Mouse (Mus musculus): ENCODE results near the gene Prrxl1. TPM values are rescaled to one million over a fixed set of nuclear protein-coding genes. Genes with fewer than 3 reads are reported as not detected.
A peak's percentile ranks its signal among the peaks of the same experiment; 100 is the strongest.

Gene Prrxl1
- total and polyA plus RNA-seq, 2 experiments from 2014 or later: 0.60 to 3.8 TPM

DNA sequence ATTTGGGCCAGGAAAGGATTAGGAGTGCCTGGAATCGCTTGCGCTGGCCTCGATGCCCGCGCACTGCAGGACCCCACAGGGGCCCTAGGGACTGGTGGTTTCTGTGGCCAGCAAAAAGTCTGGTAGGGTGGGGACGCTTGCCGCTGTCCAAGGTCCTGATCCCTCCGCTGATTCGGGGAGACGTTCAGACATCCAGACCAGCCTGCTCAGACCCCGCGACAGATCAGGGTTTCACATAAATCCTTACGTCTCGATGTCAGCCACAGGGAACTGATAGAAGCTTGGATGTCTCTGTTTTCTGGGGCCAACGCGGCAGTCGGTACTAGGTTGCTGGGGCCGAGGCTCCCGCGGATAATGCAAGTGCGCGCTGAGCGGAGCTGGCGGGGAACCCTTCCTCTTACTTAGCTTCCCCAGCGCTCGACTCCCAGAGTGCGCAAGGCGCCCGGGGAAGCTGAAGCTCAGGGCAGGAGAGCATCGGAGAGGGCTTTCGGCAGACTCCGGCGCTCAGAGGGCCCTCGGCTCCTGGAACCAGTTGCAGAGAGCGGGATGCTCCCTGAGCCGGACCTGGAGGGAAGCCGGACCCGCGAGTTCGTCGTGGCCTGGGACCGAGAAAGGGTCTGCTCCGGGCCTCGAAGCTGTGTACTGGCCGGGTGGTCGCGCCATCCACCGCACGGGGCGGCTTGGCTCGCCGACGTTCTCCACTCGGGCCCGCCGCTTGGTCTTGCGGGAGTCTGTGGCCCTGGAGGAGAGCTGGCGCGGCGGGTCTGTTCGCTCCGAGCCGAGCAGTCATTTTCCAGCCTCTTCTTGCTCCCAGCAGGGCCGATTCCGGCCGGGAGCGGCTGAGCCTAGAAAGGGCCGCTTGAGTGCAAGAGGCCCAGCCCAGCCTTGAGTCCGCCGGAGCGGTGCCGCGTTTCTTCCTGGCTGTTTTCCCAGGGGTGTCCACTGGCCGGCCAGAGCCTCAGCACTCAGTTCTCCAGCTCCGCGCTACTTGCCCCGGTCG, 1.7 kb upstream of the Prrxl1 start:
- peak; percentile 47; the same call in 1 of the 2 replicates for ATAC-seq (ENCODE audit: low FRiP score)
- H3K9ac ChIP-seq (replicated peaks; ENCODE audit: low read length, poor library complexity, severe bottlenecking): no peak overlapping the region
- H3K27ac ChIP-seq (ENCODE audit: low read depth, low read length): no peak overlapping the region
- under 1% methylated on average over 77 of the region's 78 CpGs for WGBS
- peak; percentile 40 for DNase-seq (ENCODE audit: low spot score)
- H3K4me1 ChIP-seq (ENCODE audit: insufficient read depth, low read length): peaks cover 5% of the 10 kb centered on the region
- no peaks in the 10 kb centered on the region for H3K9me3 ChIP-seq (ENCODE audit: low read length)
- no peak for TF ChIP-seq CTCF (IDR thresholded peaks at IDR 0.05)
- peaks cover 68% of the 10 kb centered on the region for H3K27me3 ChIP-seq (ENCODE audit: insufficient read depth, low read length)
- H3K4me2 ChIP-seq (ENCODE audit: low read depth, low read length, poor library complexity, severe bottlenecking): peak overlapping the region; percentile 39
- peak overlapping the region; percentile 21 for H3K4me3 ChIP-seq (ENCODE audit: low read depth, low read length)
- no peaks in the 10 kb centered on the region for H3K36me3 ChIP-seq (ENCODE audit: insufficient read depth, low read length)

GRCm38 (mm10) chr14:32598437-32599219, 579 bp upstream of the Prrxl1 start:
- peaks cover 59% of the 10 kb centered on the region for H3K27me3 ChIP-seq (ENCODE audit: insufficient read depth, low read length)
- no peaks in the 10 kb centered on the region for H3K9me3 ChIP-seq (ENCODE audit: low read length)
- no peak for DNase-seq (ENCODE audit: low spot score)
- peaks cover 5% of the 10 kb centered on the region for H3K4me1 ChIP-seq (ENCODE audit: insufficient read depth, low read length)
- TF ChIP-seq CTCF (IDR thresholded peaks at IDR 0.05): no peak
- 4% methylated on average over 23 of the region's 23 CpGs for WGBS
- ATAC-seq (ENCODE audit: low FRiP score): no peak
- H3K9ac ChIP-seq (replicated peaks; ENCODE audit: low read length, poor library complexity, severe bottlenecking): no peak overlapping the region
- no peaks in the 10 kb centered on the region for H3K36me3 ChIP-seq (ENCODE audit: insufficient read depth, low read length)
- H3K4me3 ChIP-seq (ENCODE audit: low read depth, low read length): peak overlapping the region; percentile 28; the same call in 1 of the 2 replicates
- H3K27ac ChIP-seq (ENCODE audit: low read depth, low read length): no peak overlapping the region
- H3K4me2 ChIP-seq (ENCODE audit: low read depth, low read length, poor library complexity, severe bottlenecking): peak overlapping the region; percentile 53; the same call in 1 of the 2 replicates

DNA sequence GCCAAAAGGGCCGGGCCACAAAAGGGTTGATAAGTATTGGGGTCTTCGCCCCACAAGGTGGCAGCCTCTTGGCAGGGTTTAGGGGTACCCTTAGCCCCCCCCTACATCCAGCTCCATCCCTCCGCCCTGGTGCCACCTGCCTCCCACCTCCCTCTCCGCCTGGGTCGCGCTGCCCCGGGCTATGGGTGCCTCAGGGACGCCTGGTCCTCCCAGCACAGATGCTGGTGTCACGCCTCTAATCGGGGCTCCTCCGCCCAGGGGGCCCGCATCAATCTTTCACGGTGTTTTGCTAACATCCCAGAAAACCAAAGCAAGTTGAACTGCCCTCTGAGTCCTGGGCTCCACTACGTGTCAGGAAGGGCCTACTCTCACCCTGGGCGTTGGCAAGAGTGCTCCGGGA, 903 bp downstream of the Prrxl1 start:
- H3K9me3 ChIP-seq (ENCODE audit: low read length): no peaks in the 10 kb centered on the region
- no peak overlapping the region for H3K4me3 ChIP-seq (ENCODE audit: low read depth, low read length)
- H3K27ac ChIP-seq (ENCODE audit: low read depth, low read length): no peak overlapping the region
- ATAC-seq (ENCODE audit: low FRiP score) (no peak), DNase-seq (ENCODE audit: low spot score) (no peak)
- TF ChIP-seq CTCF (IDR thresholded peaks at IDR 0.05): no peak
- peaks cover 53% of the 10 kb centered on the region for H3K27me3 ChIP-seq (ENCODE audit: insufficient read depth, low read length)
- no peaks in the 10 kb centered on the region for H3K36me3 ChIP-seq (ENCODE audit: insufficient read depth, low read length)
- WGBS: 3% methylated on average over 16 of the region's 16 CpGs
- peak overlapping the region; percentile 53; the same call in 1 of the 2 replicates for H3K4me2 ChIP-seq (ENCODE audit: low read depth, low read length, poor library complexity, severe bottlenecking)
- H3K4me1 ChIP-seq (ENCODE audit: insufficient read depth, low read length): peaks cover 5% of the 10 kb centered on the region
- H3K9ac ChIP-seq (replicated peaks; ENCODE audit: low read length, poor library complexity, severe bottlenecking): no peak overlapping the region

- Histone ChIP-seq H3K9me3 (ENCODE audit: low read length) (no peaks in the 10 kb centered on the region), H3K4me3 (ENCODE audit: low read depth, low read length) (no peak overlapping the region), H3K36me3 (ENCODE audit: insufficient read depth, low read length) (no peaks in the 10 kb centered on the region), H3K9ac (replicated peaks; ENCODE audit: low read length, poor library complexity, severe bottlenecking) (no peak overlapping the region), H3K4me2 (ENCODE audit: low read depth, low read length, poor library complexity, severe bottlenecking) (no peak overlapping the region), H3K27ac (ENCODE audit: low read depth, low read length) (no peak overlapping the region), H3K4me1 (ENCODE audit: insufficient read depth, low read length) (no peaks in the 10 kb centered on the region), H3K27me3 (ENCODE audit: insufficient read depth, low read length) (peaks cover 9% of the 10 kb centered on the region; the same call in 1 of the 2 replicates)
- 39% methylated on average over 15 of the region's 15 CpGs for WGBS
- no peak for TF ChIP-seq CTCF (IDR thresholded peaks at IDR 0.05)
- DNase-seq (ENCODE audit: low spot score): no peak
- ATAC-seq (ENCODE audit: low FRiP score): no peak
Observed at GRCm38 (mm10) chr14:32605508-32605907, 6.3 kb downstream of the Prrxl1 start.

- WGBS: 47% methylated on average over 8 of the region's 8 CpGs
- Histone ChIP-seq H3K4me3 (ENCODE audit: low read depth, low read length) (no peak overlapping the region), H3K9ac (replicated peaks; ENCODE audit: low read length, poor library complexity, severe bottlenecking) (no peak overlapping the region), H3K27me3 (ENCODE audit: insufficient read depth, low read length) (peaks cover under 1% of the 10 kb centered on the region; the same call in 1 of the 2 replicates), H3K4me1 (ENCODE audit: insufficient read depth, low read length) (no peaks in the 10 kb centered on the region), H3K4me2 (ENCODE audit: low read depth, low read length, poor library complexity, severe bottlenecking) (no peak overlapping the region), H3K27ac (ENCODE audit: low read depth, low read length) (no peak overlapping the region), H3K9me3 (ENCODE audit: low read length) (no peaks in the 10 kb centered on the region), H3K36me3 (ENCODE audit: insufficient read depth, low read length) (no peaks in the 10 kb centered on the region)
- no peak for ATAC-seq (ENCODE audit: low FRiP score)
- no peak for TF ChIP-seq CTCF (IDR thresholded peaks at IDR 0.05)
- DNase-seq (ENCODE audit: low spot score): no peak
Observed at GRCm38 (mm10) chr14:32606316-32606715, 7.1 kb downstream of the Prrxl1 start.
